Mouse (Mus musculus): ENCODE measurements around the gene Abcd4. TPM values are rescaled to one million over a fixed set of nuclear protein-coding genes. Genes with fewer than 3 reads are reported as not detected.

The Abcd4 gene
- polyA plus RNA-seq, 1 experiment from 2014 or later: 14.8 TPM

DNA sequence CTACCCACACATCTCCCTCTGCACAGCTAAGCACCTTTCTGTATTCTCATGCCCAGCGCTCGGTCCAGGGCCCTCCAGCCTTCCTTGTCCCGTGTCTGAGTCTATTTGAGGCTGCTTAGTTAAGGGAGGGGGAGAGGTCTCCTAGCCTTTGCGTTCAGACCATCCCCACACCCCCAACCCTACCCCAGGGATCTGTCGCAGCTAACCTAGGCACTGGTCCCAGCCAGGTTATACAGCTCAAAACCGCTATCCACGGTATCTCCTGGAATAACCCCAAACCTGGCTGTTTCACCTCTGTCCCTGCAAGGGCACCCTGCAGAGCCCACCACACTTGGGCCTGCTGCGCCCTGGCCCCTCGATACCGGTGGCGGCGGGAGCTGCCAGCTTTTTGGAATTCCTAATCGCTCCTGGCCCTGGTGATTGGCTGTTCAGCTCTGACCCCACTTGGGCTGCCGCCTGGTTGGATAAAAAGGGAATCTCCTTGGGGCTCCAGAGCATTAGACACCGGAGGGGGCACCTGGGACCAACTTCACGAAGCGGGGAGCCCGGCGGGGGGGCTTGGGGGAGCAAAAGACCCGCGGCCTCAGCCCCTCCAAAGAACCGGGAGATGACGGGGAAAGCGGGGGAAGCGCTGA, 47.8 kb downstream of the Abcd4 start, which contains the start of gene Vsx2:
Vsx2 (plus strand) TSS at position 427 of the 635 bp plus-strand sequence.
- H3K27me3 ChIP-seq (ENCODE audit: control insufficient read depth, insufficient read depth, low read depth, low read length): peaks cover 65% of the 10 kb centered on the region
- no peak within 1 kb of the TSS for H3K27ac ChIP-seq (ENCODE audit: low read length)
- ATAC-seq (ENCODE audit: low read depth): peak; percentile 41; the same call in 1 of the 2 replicates
- H3K36me3 ChIP-seq (ENCODE audit: control insufficient read depth, insufficient read depth, low read length): no peaks in the 10 kb centered on the region
- no peak within 1 kb of the TSS for H3K9ac ChIP-seq (ENCODE audit: low read length)
- no peaks in the 10 kb centered on the region for H3K9me3 ChIP-seq (ENCODE audit: control insufficient read depth, low read length)
- WGBS: 4% methylated on average over 25 of the region's 25 CpGs
- H3K4me2 ChIP-seq (ENCODE audit: low read depth, low read length): no peak within 1 kb of the TSS
- no peak within 1 kb of the TSS for H3K4me3 ChIP-seq (ENCODE audit: low read length)
- 0 out of 2 replicates have a peak, but pooled peaks cover 5% of the 10 kb centered on the region for H3K4me1 ChIP-seq (replicated peaks; ENCODE audit: control insufficient read depth, insufficient read depth, low read length)

- H3K9me3 ChIP-seq (ENCODE audit: control insufficient read depth, low read length): no peaks in the 10 kb centered on the region
- 58% methylated on average over 6 of the region's 6 CpGs for WGBS
- no peak overlapping the region for H3K9ac ChIP-seq (ENCODE audit: low read length)
- no peaks in the 10 kb centered on the region for H3K36me3 ChIP-seq (ENCODE audit: control insufficient read depth, insufficient read depth, low read length)
- H3K4me1 ChIP-seq (replicated peaks; ENCODE audit: control insufficient read depth, insufficient read depth, low read length): 0 out of 2 replicates have a peak, but pooled peaks cover 5% of the 10 kb centered on the region
- no peak for ATAC-seq (ENCODE audit: low read depth)
- no peak overlapping the region for H3K4me3 ChIP-seq (ENCODE audit: low read length)
- H3K27ac ChIP-seq (ENCODE audit: low read length): no peak overlapping the region
- H3K4me2 ChIP-seq (ENCODE audit: low read depth, low read length): no peak overlapping the region
- H3K27me3 ChIP-seq (ENCODE audit: control insufficient read depth, insufficient read depth, low read depth, low read length): peaks cover 53% of the 10 kb centered on the region
These were observed 49.6 kb downstream of the Abcd4 start for GRCm38 (mm10) chr12:84567576-84567975.

- Histone ChIP-seq H3K9ac (ENCODE audit: low read length) (no peak overlapping the region), H3K4me3 (ENCODE audit: low read length) (no peak overlapping the region), H3K4me1 (replicated peaks; ENCODE audit: control insufficient read depth, insufficient read depth, low read length) (no peaks in the 10 kb centered on the region), H3K9me3 (ENCODE audit: control insufficient read depth, low read length) (no peaks in the 10 kb centered on the region), H3K4me2 (ENCODE audit: low read depth, low read length) (no peak overlapping the region), H3K36me3 (ENCODE audit: control insufficient read depth, insufficient read depth, low read length) (no peaks in the 10 kb centered on the region), H3K27ac (ENCODE audit: low read length) (no peak overlapping the region), H3K27me3 (ENCODE audit: control insufficient read depth, insufficient read depth, low read depth, low read length) (peaks cover 6% of the 10 kb centered on the region; the same call in 1 of the 2 replicates)
- WGBS: 47% methylated on average over 4 of the region's 4 CpGs
- ATAC-seq (ENCODE audit: low read depth): no peak
These were observed 54.7 kb downstream of the Abcd4 start for GRCm38 (mm10) chr12:84562558-84562957.

GRCm38 (mm10) chr12:84555218-84555617, 62.0 kb downstream of the Abcd4 start:
- WGBS: 44% methylated on average over 8 of the region's 8 CpGs
- no peaks in the 10 kb centered on the region for H3K4me1 ChIP-seq (replicated peaks; ENCODE audit: control insufficient read depth, insufficient read depth, low read length)
- no peaks in the 10 kb centered on the region for H3K36me3 ChIP-seq (ENCODE audit: control insufficient read depth, insufficient read depth, low read length)
- no peak overlapping the region for H3K9ac ChIP-seq (ENCODE audit: low read length)
- H3K27me3 ChIP-seq (ENCODE audit: control insufficient read depth, insufficient read depth, low read depth, low read length): no peaks in the 10 kb centered on the region
- ATAC-seq (ENCODE audit: low read depth): no peak
- no peaks in the 10 kb centered on the region for H3K9me3 ChIP-seq (ENCODE audit: control insufficient read depth, low read length)
- no peak overlapping the region for H3K4me2 ChIP-seq (ENCODE audit: low read depth, low read length)
- no peak overlapping the region for H3K27ac ChIP-seq (ENCODE audit: low read length)
- H3K4me3 ChIP-seq (ENCODE audit: low read length): no peak overlapping the region

Other genes starting within 250 kb of the Abcd4 start
- 19.1 and 20.4 TPM in 2 replicates for gene Entpd5, start 208.4 kb downstream of the Abcd4 start, polyA plus RNA-seq (2015; fragmentation: Nextera tagmentation; extraction: Ambion mirVana)
- gene Bbof1, start 208.3 kb downstream of the Abcd4 start, polyA plus RNA-seq (2015; fragmentation: Nextera tagmentation; extraction: Ambion mirVana): 3.5 TPM in 2 replicates
- 22.8 and 25.1 TPM in 2 replicates for gene Rnf113a2, start 200.2 kb downstream of the Abcd4 start, polyA plus RNA-seq (2015; fragmentation: Nextera tagmentation; extraction: Ambion mirVana)
- 54.4 and 56.9 TPM in 2 replicates for gene Aldh6a1, start 166.4 kb downstream of the Abcd4 start, polyA plus RNA-seq (2015; fragmentation: Nextera tagmentation; extraction: Ambion mirVana)
- 21.7 and 23.5 TPM in 2 replicates for gene Lin52, start 166.0 kb downstream of the Abcd4 start, polyA plus RNA-seq (2015; fragmentation: Nextera tagmentation; extraction: Ambion mirVana)
- gene Vsx2, start 47.7 kb downstream of the Abcd4 start, polyA plus RNA-seq (2015; fragmentation: Nextera tagmentation; extraction: Ambion mirVana): not detected in 2 replicates
- not detected in 2 replicates for gene Vrtn, start 23.6 kb upstream of the Abcd4 start, polyA plus RNA-seq (2015; fragmentation: Nextera tagmentation; extraction: Ambion mirVana)
- gene Syndig1l, start 81.4 kb upstream of the Abcd4 start, polyA plus RNA-seq (2015; fragmentation: Nextera tagmentation; extraction: Ambion mirVana): 0.21 TPM in 1 of 2 replicates, not detected in the other
- gene Npc2, start 155.7 kb upstream of the Abcd4 start, polyA plus RNA-seq (2015; fragmentation: Nextera tagmentation; extraction: Ambion mirVana): 185 and 217 TPM in 2 replicates
- 133 and 148 TPM in 2 replicates for gene Isca2, start 155.8 kb upstream of the Abcd4 start, polyA plus RNA-seq (2015; fragmentation: Nextera tagmentation; extraction: Ambion mirVana)